Mouse (Mus musculus): ENCODE measurements at regions not wholly inside any gene's neighbourhood (a gene's known extent, or its start where the extent isn't known, plus 50 kb on each side); places are given as distances from the start of the nearest gene placed in this dataset.

GRCm38 (mm10) chr12:15681678-15682355 lies 134.9 kb downstream of the Trib2 start:
- ATAC-seq (replicated peaks; ENCODE audit: low FRiP score) = no peak
- no peak overlapping the region for H3K4me2 ChIP-seq
- H3K27me3 ChIP-seq (replicated peaks; ENCODE audit: control insufficient read depth, insufficient read depth, low read length) = no peaks in the 10 kb centered on the region
- H3K27ac ChIP-seq (ENCODE audit: low read depth, low read length) = no peak overlapping the region
- H3K36me3 ChIP-seq (ENCODE audit: control insufficient read depth, insufficient read depth, low read length) = no peaks in the 10 kb centered on the region
- H3K4me3 ChIP-seq (ENCODE audit: low read depth, low read length) = no peak overlapping the region
- H3K9me3 ChIP-seq (ENCODE audit: control insufficient read depth, low read length) = no peaks in the 10 kb centered on the region
- WGBS = 78% methylated on average over 5 of the region's 5 CpGs
- H3K9ac ChIP-seq (ENCODE audit: low read depth, low read length) = no peak overlapping the region
- H3K4me1 ChIP-seq (replicated peaks; ENCODE audit: control insufficient read depth, insufficient read depth, low read length) = no peaks in the 10 kb centered on the region
- no peak for DNase-seq (ENCODE audit: low spot score)

- no peak overlapping the region for H3K4me3 ChIP-seq (ENCODE audit: low read depth, low read length)
- H3K36me3 ChIP-seq (ENCODE audit: control insufficient read depth, insufficient read depth, low read length) = no peaks in the 10 kb centered on the region
- H3K9me3 ChIP-seq (ENCODE audit: control insufficient read depth, low read length) = no peaks in the 10 kb centered on the region
- ATAC-seq (replicated peaks; ENCODE audit: low FRiP score) = no peak
- H3K9ac ChIP-seq (ENCODE audit: low read depth, low read length) = no peak overlapping the region
- H3K4me2 ChIP-seq = no peak overlapping the region
- DNase-seq (ENCODE audit: low spot score) = no peak
- no peak overlapping the region for H3K27ac ChIP-seq (ENCODE audit: low read depth, low read length)
- H3K4me1 ChIP-seq (replicated peaks; ENCODE audit: control insufficient read depth, insufficient read depth, low read length) = no peaks in the 10 kb centered on the region
- no peaks in the 10 kb centered on the region for H3K27me3 ChIP-seq (replicated peaks; ENCODE audit: control insufficient read depth, insufficient read depth, low read length)
- 61% methylated on average over 3 of the region's 3 CpGs for WGBS
Measured at GRCm38 (mm10) chr12:15676127-15676526, 140.6 kb downstream of the Trib2 start.

- ATAC-seq (replicated peaks; ENCODE audit: low FRiP score) = no peak
- Histone ChIP-seq H3K9me3 (ENCODE audit: control insufficient read depth, low read length) (no peaks in the 10 kb centered on the region), H3K27ac (ENCODE audit: low read depth, low read length) (no peak overlapping the region), H3K36me3 (ENCODE audit: control insufficient read depth, insufficient read depth, low read length) (no peaks in the 10 kb centered on the region), H3K4me2 (no peak overlapping the region), H3K9ac (ENCODE audit: low read depth, low read length) (no peak overlapping the region), H3K27me3 (replicated peaks; ENCODE audit: control insufficient read depth, insufficient read depth, low read length) (no peaks in the 10 kb centered on the region), H3K4me1 (replicated peaks; ENCODE audit: control insufficient read depth, insufficient read depth, low read length) (no peaks in the 10 kb centered on the region), H3K4me3 (ENCODE audit: low read depth, low read length) (no peak overlapping the region)
- DNase-seq (ENCODE audit: low spot score) = no peak
- 50% methylated on average over 2 of the region's 2 CpGs for WGBS
Measured at GRCm38 (mm10) chr12:15659755-15660154, 157.0 kb downstream of the Trib2 start.

- Histone ChIP-seq H3K9ac (ENCODE audit: low read depth, low read length) (no peak overlapping the region), H3K36me3 (ENCODE audit: control insufficient read depth, insufficient read depth, low read length) (no peaks in the 10 kb centered on the region), H3K9me3 (ENCODE audit: control insufficient read depth, low read length) (no peaks in the 10 kb centered on the region), H3K4me2 (no peak overlapping the region), H3K4me3 (ENCODE audit: low read depth, low read length) (no peak overlapping the region), H3K27ac (ENCODE audit: low read depth, low read length) (no peak overlapping the region), H3K4me1 (replicated peaks; ENCODE audit: control insufficient read depth, insufficient read depth, low read length) (no peaks in the 10 kb centered on the region), H3K27me3 (replicated peaks; ENCODE audit: control insufficient read depth, insufficient read depth, low read length) (no peaks in the 10 kb centered on the region)
- 67% methylated on average over 2 of the region's 2 CpGs for WGBS
- ATAC-seq (replicated peaks; ENCODE audit: low FRiP score) = no peak
- no peak for DNase-seq (ENCODE audit: low spot score)
Measured at GRCm38 (mm10) chr12:15659332-15659731, 157.4 kb downstream of the Trib2 start.

GRCm38 (mm10) chr12:15657748-15658251 lies 158.9 kb downstream of the Trib2 start:
- H3K9me3 ChIP-seq (ENCODE audit: control insufficient read depth, low read length) = no peaks in the 10 kb centered on the region
- H3K4me1 ChIP-seq (replicated peaks; ENCODE audit: control insufficient read depth, insufficient read depth, low read length) = no peaks in the 10 kb centered on the region; the same call in 1 of the 2 replicates
- no peak overlapping the region for H3K9ac ChIP-seq (ENCODE audit: low read depth, low read length)
- H3K4me3 ChIP-seq (ENCODE audit: low read depth, low read length) = no peak overlapping the region
- no peak for DNase-seq (ENCODE audit: low spot score)
- no peak overlapping the region for H3K27ac ChIP-seq (ENCODE audit: low read depth, low read length)
- no peak overlapping the region for H3K4me2 ChIP-seq
- no peaks in the 10 kb centered on the region for H3K36me3 ChIP-seq (ENCODE audit: control insufficient read depth, insufficient read depth, low read length)
- no peaks in the 10 kb centered on the region for H3K27me3 ChIP-seq (replicated peaks; ENCODE audit: control insufficient read depth, insufficient read depth, low read length)
- ATAC-seq (replicated peaks; ENCODE audit: low FRiP score) = no peak
- 40% methylated on average over 3 of the region's 3 CpGs for WGBS

GRCm38 (mm10) chr12:15654585-15654984 lies 162.1 kb downstream of the Trib2 start:
- Histone ChIP-seq H3K4me3 (ENCODE audit: low read depth, low read length) (no peak overlapping the region), H3K9ac (ENCODE audit: low read depth, low read length) (no peak overlapping the region), H3K27me3 (replicated peaks; ENCODE audit: control insufficient read depth, insufficient read depth, low read length) (no peaks in the 10 kb centered on the region), H3K4me1 (replicated peaks; ENCODE audit: control insufficient read depth, insufficient read depth, low read length) (no peaks in the 10 kb centered on the region; the same call in 1 of the 2 replicates), H3K9me3 (ENCODE audit: control insufficient read depth, low read length) (no peaks in the 10 kb centered on the region), H3K4me2 (no peak overlapping the region), H3K27ac (ENCODE audit: low read depth, low read length) (no peak overlapping the region), H3K36me3 (ENCODE audit: control insufficient read depth, insufficient read depth, low read length) (no peaks in the 10 kb centered on the region)
- WGBS = 77% methylated on average over 4 of the region's 4 CpGs
- no peak for ATAC-seq (replicated peaks; ENCODE audit: low FRiP score)
- DNase-seq (ENCODE audit: low spot score) = no peak

GRCm38 (mm10) chr12:15653357-15653763 lies 163.4 kb downstream of the Trib2 start:
- WGBS = 45% methylated on average over 8 of the region's 8 CpGs
- Histone ChIP-seq H3K9ac (ENCODE audit: low read depth, low read length) (no peak overlapping the region), H3K36me3 (ENCODE audit: control insufficient read depth, insufficient read depth, low read length) (no peaks in the 10 kb centered on the region), H3K9me3 (ENCODE audit: control insufficient read depth, low read length) (no peaks in the 10 kb centered on the region), H3K4me3 (ENCODE audit: low read depth, low read length) (no peak overlapping the region), H3K27me3 (replicated peaks; ENCODE audit: control insufficient read depth, insufficient read depth, low read length) (no peaks in the 10 kb centered on the region), H3K4me2 (no peak overlapping the region), H3K4me1 (replicated peaks; ENCODE audit: control insufficient read depth, insufficient read depth, low read length) (no peaks in the 10 kb centered on the region; the same call in 1 of the 2 replicates), H3K27ac (ENCODE audit: low read depth, low read length) (no peak overlapping the region)
- peak; percentile 47; the same call in 1 of the 2 replicates for ATAC-seq (replicated peaks; ENCODE audit: low FRiP score)
- no peak for DNase-seq (ENCODE audit: low spot score)

- H3K4me1 ChIP-seq (replicated peaks; ENCODE audit: control insufficient read depth, insufficient read depth, low read length) = no peaks in the 10 kb centered on the region; the same call in 1 of the 2 replicates
- no peak for DNase-seq (ENCODE audit: low spot score)
- no peaks in the 10 kb centered on the region for H3K9me3 ChIP-seq (ENCODE audit: control insufficient read depth, low read length)
- no peaks in the 10 kb centered on the region for H3K27me3 ChIP-seq (replicated peaks; ENCODE audit: control insufficient read depth, insufficient read depth, low read length)
- H3K36me3 ChIP-seq (ENCODE audit: control insufficient read depth, insufficient read depth, low read length) = no peaks in the 10 kb centered on the region
- no peak overlapping the region for H3K4me2 ChIP-seq
- 82% methylated on average over 2 of the region's 2 CpGs for WGBS
- H3K9ac ChIP-seq (ENCODE audit: low read depth, low read length) = no peak overlapping the region
- H3K4me3 ChIP-seq (ENCODE audit: low read depth, low read length) = no peak overlapping the region
- no peak overlapping the region for H3K27ac ChIP-seq (ENCODE audit: low read depth, low read length)
- ATAC-seq (replicated peaks; ENCODE audit: low FRiP score) = no peak
Measured at GRCm38 (mm10) chr12:15651293-15651692, 165.4 kb downstream of the Trib2 start.

- Histone ChIP-seq H3K4me2 (no peak overlapping the region), H3K4me3 (ENCODE audit: low read depth, low read length) (no peak overlapping the region), H3K27ac (ENCODE audit: low read depth, low read length) (no peak overlapping the region), H3K9me3 (ENCODE audit: control insufficient read depth, low read length) (no peaks in the 10 kb centered on the region), H3K27me3 (replicated peaks; ENCODE audit: control insufficient read depth, insufficient read depth, low read length) (no peaks in the 10 kb centered on the region), H3K4me1 (replicated peaks; ENCODE audit: control insufficient read depth, insufficient read depth, low read length) (no peaks in the 10 kb centered on the region; the same call in 1 of the 2 replicates), H3K36me3 (ENCODE audit: control insufficient read depth, insufficient read depth, low read length) (no peaks in the 10 kb centered on the region), H3K9ac (ENCODE audit: low read depth, low read length) (no peak overlapping the region)
- ATAC-seq (replicated peaks; ENCODE audit: low FRiP score) (no peak), DNase-seq (ENCODE audit: low spot score) (no peak)
- WGBS = 47% methylated on average over 4 of the region's 4 CpGs
Measured at GRCm38 (mm10) chr12:15649906-15650305, 166.8 kb downstream of the Trib2 start.
